10 mouse cellular contexts compared by ENCODE assay signal in the genomic region with DNA sequence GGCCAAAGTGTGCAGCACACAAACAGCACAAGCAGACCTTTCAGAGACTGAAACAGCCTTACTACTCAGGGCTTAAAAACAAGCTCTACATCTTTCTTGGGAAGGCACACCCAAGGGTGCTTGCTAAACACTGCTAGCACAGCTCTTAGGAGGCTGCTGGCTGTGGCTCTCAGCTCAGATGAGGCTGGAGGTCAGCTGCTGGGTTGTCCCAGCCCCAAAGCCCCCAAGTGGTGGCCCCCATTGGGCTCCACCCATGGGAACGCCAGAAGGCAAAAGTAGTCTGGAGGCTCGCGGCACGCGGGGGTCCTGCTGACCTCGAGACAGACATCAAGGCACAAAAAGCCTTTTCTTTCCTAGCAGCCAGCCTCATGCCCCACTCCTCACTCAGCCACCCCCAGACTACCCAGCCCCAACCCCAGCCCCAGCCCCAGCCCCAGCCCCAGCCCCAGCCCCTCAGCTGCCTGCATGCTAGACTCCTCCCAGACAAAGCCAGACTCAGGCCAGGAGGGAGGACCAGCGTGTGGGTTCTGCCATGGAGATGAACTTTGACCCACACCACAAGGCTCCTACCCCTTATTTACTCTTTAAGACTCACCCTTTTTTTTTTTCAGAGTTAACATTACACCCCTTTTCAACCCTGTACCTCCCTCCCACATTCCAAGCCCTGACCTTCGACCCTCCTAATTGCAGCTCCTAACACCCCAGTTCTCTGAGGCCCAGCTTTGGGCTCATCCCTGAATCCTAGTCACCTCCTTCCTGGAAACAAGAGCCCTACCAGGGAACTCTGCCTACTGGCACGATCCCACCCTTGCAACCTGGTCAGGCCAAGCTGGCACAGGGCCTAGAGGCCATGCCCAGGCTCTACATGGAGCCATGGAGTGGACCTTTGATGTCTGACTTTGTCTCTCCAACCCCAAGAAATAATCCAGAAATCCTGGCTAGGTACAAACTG. TPM values are rescaled to one million over a fixed set of nuclear protein-coding genes. Genes with fewer than 3 reads are reported as not detected.
DNase-seq lines count a peak whose midpoint lies in the region; ATAC-seq and TF ChIP-seq lines count a peak whose summit lies in the region.
"Had no signal": no experiment of that assay in that cellular context is flagged by ENCODE, and none has a peak within 500 bp of the region (broad histone marks: within the 10 kb centered on the region; RNA-seq: fewer than 3 reads in every experiment).

No protein-coding gene starts in this region.

- DNase-seq in forebrain, postnatal 0 days, result no peak
- peak; percentile 81 for DNase-seq in cerebellum, adult 9-10 months
- DNase-seq in liver, embryonic 11.5 days (ENCODE audit: low spot score), result no peak
- no peak for DNase-seq in ovary, postnatal 14 days (ENCODE audit: low spot score)
- DNase-seq in urinary bladder, postnatal 14 days (ENCODE audit: low spot score), result no peak

- H3K27ac ChIP-seq in forebrain, embryonic 16.5 days (ENCODE audit: low read length), result no peak overlapping the region
- no peak overlapping the region for H3K27ac ChIP-seq in forebrain, postnatal 0 days (ENCODE audit: low read depth, low read length)
- H3K27ac ChIP-seq in hindbrain, embryonic 12.5 days, result peak overlapping the region; percentile 67
- peak overlapping the region; percentile 75 for H3K27ac ChIP-seq in liver, embryonic 11.5 days (ENCODE audit: low read depth, low read length)

- TF ChIP-seq CTCF in forebrain, postnatal 0 days (IDR thresholded peaks at IDR 0.05; ENCODE audit: low read depth), result no peak

- ATAC-seq in forebrain, embryonic 16.5 days, result no peak
- ATAC-seq in forebrain, postnatal 0 days, result no peak
- ATAC-seq in hindbrain, embryonic 12.5 days (ENCODE audit: low FRiP score), result peak; percentile 39; the same call in 1 of the 2 replicates
- ATAC-seq in liver, embryonic 11.5 days (replicated peaks; ENCODE audit: low FRiP score), result peak; percentile 44
- ATAC-seq in granulocyte monocyte progenitor cell, adult 5-6 weeks (replicated peaks; ENCODE audit: poor library complexity, severe bottlenecking), result no peak

- WGBS in forebrain, embryonic 16.5 days, result 20% methylated on average over 9 of the region's 9 CpGs
- WGBS in forebrain, postnatal 0 days, result 23% methylated on average over 9 of the region's 9 CpGs
- 10% methylated on average over 9 of the region's 9 CpGs for WGBS in hindbrain, embryonic 12.5 days
- 62% methylated on average over 9 of the region's 9 CpGs for WGBS in liver, embryonic 11.5 days

- no peak overlapping the region for H3K4me2 ChIP-seq in forebrain, embryonic 16.5 days (ENCODE audit: low read length)
- no peak overlapping the region for H3K4me2 ChIP-seq in forebrain, postnatal 0 days (ENCODE audit: low read depth)
- peak overlapping the region; percentile 19 for H3K4me2 ChIP-seq in hindbrain, embryonic 12.5 days (replicated peaks)
- 0 out of 2 replicates have a peak overlapping the region, but pooled peaks have one; percentile 20 for H3K4me2 ChIP-seq in liver, embryonic 11.5 days

- H3K4me1 ChIP-seq in forebrain, embryonic 16.5 days (replicated peaks; ENCODE audit: control insufficient read depth, insufficient read depth, low read length), result peaks cover 39% of the 10 kb centered on the region
- peaks cover 13% of the 10 kb centered on the region; the same call in 1 of the 2 replicates for H3K4me1 ChIP-seq in forebrain, postnatal 0 days (ENCODE audit: insufficient read depth)
- H3K4me1 ChIP-seq in hindbrain, embryonic 12.5 days, result peaks cover 71% of the 10 kb centered on the region
- peaks cover 67% of the 10 kb centered on the region for H3K4me1 ChIP-seq in liver, embryonic 11.5 days (replicated peaks; ENCODE audit: control insufficient read depth, insufficient read depth, low read length)

- H3K27me3 ChIP-seq in forebrain, embryonic 16.5 days (replicated peaks; ENCODE audit: control insufficient read depth, insufficient read depth, low read length), result no peaks in the 10 kb centered on the region
- no peaks in the 10 kb centered on the region for H3K27me3 ChIP-seq in forebrain, postnatal 0 days (ENCODE audit: insufficient read depth, low read length)
- no peaks in the 10 kb centered on the region for H3K27me3 ChIP-seq in hindbrain, embryonic 12.5 days
- H3K27me3 ChIP-seq in liver, embryonic 11.5 days (replicated peaks; ENCODE audit: control insufficient read depth, insufficient read depth, low read length), result no peaks in the 10 kb centered on the region

- no peak overlapping the region for H3K4me3 ChIP-seq in forebrain, embryonic 16.5 days (replicated peaks; ENCODE audit: low read length)
- H3K4me3 ChIP-seq in forebrain, postnatal 0 days (ENCODE audit: low read depth, low read length), result no peak overlapping the region
- no peak overlapping the region for H3K4me3 ChIP-seq in hindbrain, embryonic 12.5 days
- no peak overlapping the region for H3K4me3 ChIP-seq in liver, embryonic 11.5 days (ENCODE audit: low read depth, low read length)

- peak overlapping the region; percentile 11; the same call in 1 of the 2 replicates for H3K9ac ChIP-seq in forebrain, embryonic 16.5 days (replicated peaks; ENCODE audit: low read depth, low read length)
- no peak overlapping the region for H3K9ac ChIP-seq in forebrain, postnatal 0 days
- H3K9ac ChIP-seq in hindbrain, embryonic 12.5 days, result peak overlapping the region; percentile 13; the same call in 1 of the 2 replicates
- H3K9ac ChIP-seq in liver, embryonic 11.5 days (ENCODE audit: low read depth, low read length), result no peak overlapping the region

- H3K36me3 ChIP-seq in forebrain, embryonic 16.5 days (ENCODE audit: control insufficient read depth, insufficient read depth), result peaks cover 11% of the 10 kb centered on the region
- peaks cover 48% of the 10 kb centered on the region for H3K36me3 ChIP-seq in forebrain, postnatal 0 days (ENCODE audit: insufficient read depth)
- H3K36me3 ChIP-seq in hindbrain, embryonic 12.5 days, result peaks cover 58% of the 10 kb centered on the region
- peaks cover 6% of the 10 kb centered on the region; the same call in 1 of the 2 replicates for H3K36me3 ChIP-seq in liver, embryonic 11.5 days (ENCODE audit: control insufficient read depth, insufficient read depth, low read length)

- no peaks in the 10 kb centered on the region for H3K9me3 ChIP-seq in forebrain, embryonic 16.5 days (ENCODE audit: control insufficient read depth, low read length)
- no peaks in the 10 kb centered on the region for H3K9me3 ChIP-seq in forebrain, postnatal 0 days (ENCODE audit: low read length)
- H3K9me3 ChIP-seq in hindbrain, embryonic 12.5 days (replicated peaks), result no peaks in the 10 kb centered on the region
- H3K9me3 ChIP-seq in liver, embryonic 11.5 days (ENCODE audit: control insufficient read depth, low read length), result no peaks in the 10 kb centered on the region

RNA-seq across cellular contexts. Expression of a gene that starts 57.4 kb away (rescaled TPM):
- polyA plus RNA-seq in forebrain, embryonic 16.5 days (2015; fragmentation: Nextera tagmentation; extraction: Ambion mirVana), result not detected in 2 replicates
- total RNA-seq in forebrain, postnatal 0 days (2014; rRNA removed), result not detected in 2 replicates
- polyA plus RNA-seq in forebrain, postnatal 0 days (2015; fragmentation: Nextera tagmentation; extraction: Ambion mirVana), result not detected in 2 replicates
- polyA plus RNA-seq in hindbrain, embryonic 12.5 days (2016; fragmentation: Nextera tagmentation; extraction: Ambion mirVana), result not detected in 2 replicates
- not detected in 2 replicates for polyA plus RNA-seq in liver, embryonic 11.5 days (2014; fragmentation: Nextera tagmentation; extraction: Ambion mirVana)
- total RNA-seq in granulocyte monocyte progenitor cell, adult 5-6 weeks (2014; fragmentation: Nextera tagmentation), result not detected in 2 replicates
- total RNA-seq in granulocyte monocyte progenitor cell, adult 5-6 weeks (2017), result not detected in 2 replicates
- polyA plus RNA-seq: cortical plate, adult 2 months; neural tube, embryonic 14.5 days had no signal

Comparison
In these comparisons a context has a peak if more than half of its experiments do, and no peak if none do; other contexts are left out.
1. H3K9ac ChIP-seq: peak in forebrain, embryonic 16.5 days (single experiment) and hindbrain, embryonic 12.5 days (single experiment); none in forebrain, postnatal 0 days (single experiment) and liver, embryonic 11.5 days (single experiment).
2. ATAC-seq: peak in hindbrain, embryonic 12.5 days (single experiment) and liver, embryonic 11.5 days (single experiment); none in forebrain, embryonic 16.5 days (single experiment), forebrain, postnatal 0 days (single experiment) and granulocyte monocyte progenitor cell, adult 5-6 weeks (single experiment).
3. H3K27ac ChIP-seq: peak in hindbrain, embryonic 12.5 days (single experiment) and liver, embryonic 11.5 days (single experiment); none in forebrain, embryonic 16.5 days (single experiment) and forebrain, postnatal 0 days (single experiment).
4. H3K4me2 ChIP-seq: peak in hindbrain, embryonic 12.5 days (single experiment) and liver, embryonic 11.5 days (single experiment); none in forebrain, embryonic 16.5 days (single experiment) and forebrain, postnatal 0 days (single experiment).